Mouse (Mus musculus) embryonic facial prominence, embryonic 14.5 days (tissue): ENCODE data around the gene Nmrk1. TPM values are rescaled to one million over a fixed set of nuclear protein-coding genes. Genes with fewer than 3 reads are reported as not detected.
A peak's percentile ranks its signal among the peaks of the same experiment; 100 is the strongest.
"Not testable (repeated sequence)": the region's sequence is repeated elsewhere in the genome, so short reads cannot be mapped to it uniquely, and the experiment has no call there.

ENCODE experiments used
- ATAC-seq: fragments of 200-750 bp; cut with Nextera tagmentation; 2 replicates; pipeline ENCODE4 v1.8.0; 2017; ENCODE audit warnings: low read depth, moderate number of reproducible peaks, moderate TSS enrichment
- DNase-seq: peaks from one replicate; pipeline ENCODE4 v3.0.0-alpha.2; 2015; ENCODE audit warnings: low spot score
- H3K27ac ChIP-seq: fragments of 300-500 bp; sonication (generic); replicated peaks from 2 replicates; pipeline ENCODE4 v1.5.1; 2014; ENCODE audit warnings: low read depth, mild to moderate bottlenecking, low read length, moderate library complexity
- H3K27me3 ChIP-seq: fragments of 300-500 bp; sonication (generic); replicated peaks from 2 replicates; pipeline ENCODE4 v1.6.1; 2014; ENCODE audit warnings: low read length; ENCODE audit not compliant: control insufficient read depth, insufficient read depth
- H3K36me3 ChIP-seq: fragments of 300-500 bp; sonication (generic); 2 replicates; pipeline ENCODE4 v1.6.1; 2014; ENCODE audit warnings: low read length, mixed read lengths; ENCODE audit not compliant: control insufficient read depth, insufficient read depth
- H3K4me1 ChIP-seq: fragments of 300-500 bp; sonication (generic); 2 replicates; pipeline ENCODE4 v1.6.1; 2014; ENCODE audit warnings: antibody characterized with exemption, low read length; ENCODE audit not compliant: control insufficient read depth, insufficient read depth
- H3K4me2 ChIP-seq: fragments of 300-500 bp; sonication (generic); 2 replicates; pipeline ENCODE4 v1.6.1; 2014; ENCODE audit warnings: low read depth, mild to moderate bottlenecking, low read length, moderate library complexity, mixed read lengths
- H3K4me3 ChIP-seq: fragments of 300-500 bp; sonication (generic); 2 replicates; pipeline ENCODE4 v1.5.1; 2014; ENCODE audit warnings: low read depth, mild to moderate bottlenecking, low read length
- H3K9ac ChIP-seq: fragments of 300-500 bp; sonication (generic); 2 replicates; pipeline ENCODE4 v1.6.1; 2014; ENCODE audit warnings: low read depth, mild to moderate bottlenecking, low read length, moderate library complexity, mixed read lengths
- H3K9me3 ChIP-seq: fragments of 300-500 bp; sonication (generic); 2 replicates; pipeline ENCODE4 v1.6.1; 2016; ENCODE audit warnings: low read length; ENCODE audit not compliant: control insufficient read depth
- WGBS: fragments of 180-500 bp; shearing (Covaris S2); extraction: QIAGEN DNeasy Blood & Tissue Kit; methylation state at CpG from one replicate; pipeline ENCODE4 v1.1.7; 2014; 5-methylcytosine and 5-hydroxymethylcytosine counted together
- polyA plus RNA-seq: library from polyadenylated mRNA; unstranded; fragments of >200 nt; fragmentation: Nextera tagmentation; extraction: Ambion mirVana; gene quantifications from 2 replicates; pipeline ENCODE4 v1.2.1, GENCODE M21; 2014

Nmrk1 gene
- 8.6 and 9.8 TPM in 2 replicates for polyA plus RNA-seq

DNA sequence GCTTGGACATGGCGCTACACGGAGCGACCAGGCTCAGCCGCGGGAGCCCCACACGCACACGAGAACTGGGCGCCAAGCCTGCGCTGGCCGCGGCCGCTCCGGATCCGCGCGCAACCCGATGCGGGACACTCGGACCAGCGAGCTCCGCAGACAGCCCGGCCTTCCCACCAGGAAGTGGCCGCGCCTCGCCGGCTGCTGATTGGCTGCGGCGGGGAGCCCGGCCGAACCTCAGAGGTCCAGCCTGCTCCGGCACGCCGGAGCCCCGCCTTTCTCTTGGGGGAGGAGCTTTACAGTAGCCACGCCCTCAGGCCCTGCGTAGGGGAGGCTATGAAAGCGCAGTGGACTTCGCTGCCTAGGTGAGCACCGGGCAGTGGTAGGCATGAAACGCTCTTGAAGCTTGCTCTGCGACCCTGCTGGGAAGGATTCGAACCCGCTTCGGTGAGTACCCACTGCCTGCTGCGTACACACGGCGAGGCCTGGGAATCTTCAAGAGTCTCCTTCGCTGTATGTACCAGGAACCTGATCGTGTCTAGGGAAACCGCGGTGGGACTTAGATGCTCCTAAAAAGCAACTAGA, at the start of gene Nmrk1, which contains the start of gene Ostf1:
TSS of gene Nmrk1 (plus strand) at position 307 of the 576 bp plus-strand sequence.
TSS of gene Ostf1 (minus strand) at position 180 of the 576 bp plus-strand sequence.
- WGBS = 1% methylated on average over 34 of the region's 51 CpGs
- Histone ChIP-seq H3K9ac (peak within 1 kb of the TSS; percentile 74), H3K9me3 (no peaks in the 10 kb centered on the region), H3K4me2 (peak within 1 kb of the TSS; percentile 70), H3K4me1 (peaks cover 12% of the 10 kb centered on the region; the same call in 1 of the 2 replicates), H3K27ac (peak within 1 kb of the TSS; percentile 77), H3K36me3 (no peaks in the 10 kb centered on the region), H3K4me3 (peak within 1 kb of the TSS; percentile 91), H3K27me3 (no peaks in the 10 kb centered on the region)
- peak; percentile 98 for ATAC-seq
- DNase-seq = peak; percentile 97

DNA sequence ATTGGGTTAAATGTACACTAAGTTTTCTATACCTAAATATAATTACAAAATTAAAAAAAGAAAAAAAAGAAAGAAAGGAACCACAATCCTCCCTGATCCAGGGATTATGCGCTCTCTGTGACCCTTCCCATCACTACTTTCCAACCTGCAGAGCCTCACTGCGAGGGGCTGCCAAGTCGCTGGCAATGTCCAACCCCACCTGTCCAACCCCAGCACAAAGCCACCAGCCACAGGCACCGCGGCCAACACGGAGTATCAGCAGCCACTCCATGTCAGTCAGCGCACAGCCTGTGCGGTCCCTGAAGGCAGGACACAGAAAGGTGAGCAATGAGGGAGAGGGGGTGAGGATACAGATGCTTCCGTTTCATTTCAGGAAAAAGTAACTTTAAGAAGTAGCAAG, 49.5 kb upstream of the Nmrk1 start:
- 82% methylated on average over 9 of the region's 9 CpGs for WGBS
- H3K9ac ChIP-seq = no peak overlapping the region
- no peak overlapping the region for H3K27ac ChIP-seq
- H3K9me3 ChIP-seq = no peaks in the 10 kb centered on the region
- ATAC-seq = no peak
- no peak overlapping the region for H3K4me3 ChIP-seq
- H3K36me3 ChIP-seq = peaks cover 8% of the 10 kb centered on the region; the same call in 1 of the 2 replicates
- no peaks in the 10 kb centered on the region for H3K27me3 ChIP-seq
- peaks cover 11% of the 10 kb centered on the region for H3K4me1 ChIP-seq
- DNase-seq = no peak
- H3K4me2 ChIP-seq = no peak overlapping the region

DNA sequence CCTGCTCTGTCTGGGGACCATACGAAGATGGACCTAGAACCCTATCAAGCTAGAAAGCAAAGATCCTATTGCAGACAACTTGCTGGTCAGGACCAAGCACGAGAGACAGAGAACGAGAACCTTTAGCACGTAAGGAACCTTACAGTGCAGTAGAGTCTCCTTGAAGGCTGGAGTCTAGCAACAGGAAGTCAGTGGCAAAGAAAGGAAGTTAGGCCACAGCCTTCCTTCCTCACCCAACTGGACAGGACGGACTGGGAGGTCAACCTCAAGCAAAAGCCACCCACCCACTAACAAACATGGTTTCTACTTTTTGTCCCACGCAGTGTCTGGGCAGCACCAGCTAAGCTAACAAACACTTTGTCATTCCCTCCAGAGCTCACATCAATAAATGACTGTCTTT, 48.9 kb upstream of the Nmrk1 start:
- no peaks in the 10 kb centered on the region for H3K9me3 ChIP-seq
- H3K4me2 ChIP-seq = no peak overlapping the region
- H3K27ac ChIP-seq = no peak overlapping the region
- no peak overlapping the region for H3K9ac ChIP-seq
- peaks cover 6% of the 10 kb centered on the region for H3K4me1 ChIP-seq
- peaks cover 8% of the 10 kb centered on the region; the same call in 1 of the 2 replicates for H3K36me3 ChIP-seq
- WGBS = 80% methylated on average over 6 of the region's 6 CpGs
- DNase-seq (no peak), ATAC-seq (no peak)
- H3K27me3 ChIP-seq = no peaks in the 10 kb centered on the region
- no peak overlapping the region for H3K4me3 ChIP-seq

DNA sequence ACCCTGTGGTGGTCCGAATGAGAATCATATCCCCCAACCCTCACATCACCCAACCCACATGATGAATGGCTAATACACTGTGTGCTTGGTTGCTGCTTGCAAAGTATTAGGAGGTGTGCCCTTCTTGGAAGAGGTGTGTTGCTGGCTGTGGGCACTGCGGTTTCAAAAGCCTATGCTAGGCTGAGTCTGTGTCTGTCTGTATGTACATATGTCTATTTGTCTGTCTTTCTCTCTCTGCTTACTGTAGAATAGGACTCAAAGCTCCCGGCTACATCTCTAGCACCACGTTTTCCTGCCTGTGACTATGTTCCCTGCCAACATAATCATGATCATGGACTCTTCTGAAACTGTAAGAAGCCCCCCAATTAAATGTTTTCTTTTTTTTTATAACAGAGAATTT, 48.0 kb upstream of the Nmrk1 start:
- ATAC-seq = no peak
- Histone ChIP-seq H3K27ac (no peak overlapping the region), H3K4me2 (no peak overlapping the region), H3K27me3 (no peaks in the 10 kb centered on the region), H3K9ac (no peak overlapping the region), H3K36me3 (peaks cover 8% of the 10 kb centered on the region; the same call in 1 of the 2 replicates), H3K4me3 (no peak overlapping the region), H3K4me1 (no peaks in the 10 kb centered on the region), H3K9me3 (no peaks in the 10 kb centered on the region)
- 93% methylated on average over 4 of the region's 4 CpGs for WGBS
- DNase-seq = no peak

DNA sequence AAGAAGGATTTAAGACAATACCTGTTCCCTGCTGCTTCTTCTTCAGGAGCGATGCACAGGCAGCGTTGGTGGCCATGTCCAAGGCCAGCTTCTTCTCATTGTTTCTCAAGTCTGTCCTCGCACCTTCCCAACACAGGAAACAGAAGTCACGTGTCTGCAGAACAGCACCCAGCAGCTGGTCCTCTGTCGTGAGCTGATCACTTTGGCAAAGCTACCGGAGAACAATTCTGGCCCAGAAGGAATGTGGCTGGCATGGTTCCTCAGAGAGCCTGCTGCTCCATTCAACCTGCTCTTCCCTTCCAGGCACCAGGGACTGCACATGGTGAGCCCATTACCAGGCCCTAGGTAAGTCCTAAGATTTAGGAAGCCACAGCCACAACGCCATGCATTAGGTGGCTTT, 47.1 kb upstream of the Nmrk1 start:
- no peaks in the 10 kb centered on the region for H3K9me3 ChIP-seq
- WGBS = 95% methylated on average over 7 of the region's 7 CpGs

DNA sequence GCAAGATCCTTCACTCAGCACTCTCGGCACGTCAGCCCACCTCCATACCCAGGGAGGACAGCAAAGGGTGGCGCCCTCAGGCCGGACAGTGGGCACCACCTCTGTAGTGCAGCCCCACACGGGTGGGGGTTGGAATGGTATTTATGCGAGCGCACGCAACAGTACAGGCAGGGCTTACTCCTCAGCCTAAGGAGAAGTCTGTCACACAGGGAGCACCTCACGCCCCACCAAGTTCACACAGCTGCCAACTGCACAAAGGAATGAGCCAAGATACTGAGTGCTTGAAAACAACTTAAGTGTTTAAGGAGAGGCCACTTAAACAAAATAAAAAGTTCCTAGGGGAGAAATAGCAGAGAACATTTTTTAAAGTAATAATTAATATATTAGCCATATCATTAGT, 44.6 kb upstream of the Nmrk1 start:
- Histone ChIP-seq H3K9me3 (no peaks in the 10 kb centered on the region), H3K4me1 (no peaks in the 10 kb centered on the region), H3K27me3 (no peaks in the 10 kb centered on the region), H3K27ac (no peak overlapping the region), H3K4me2 (no peak overlapping the region), H3K4me3 (no peak overlapping the region), H3K36me3 (peaks cover 8% of the 10 kb centered on the region; the same call in 1 of the 2 replicates), H3K9ac (no peak overlapping the region)
- WGBS = 78% methylated on average over 9 of the region's 9 CpGs
- no peak for ATAC-seq
- no peak for DNase-seq

More for the DNA sequence above, 47.1 kb upstream of the Nmrk1 start:
- peaks cover 12% of the 10 kb centered on the region; the same call in 1 of the 2 replicates for H3K36me3 ChIP-seq
- H3K9ac ChIP-seq = no peak overlapping the region
- H3K4me1 ChIP-seq = no peaks in the 10 kb centered on the region
- ATAC-seq (no peak), DNase-seq (no peak)
- H3K27ac ChIP-seq = no peak overlapping the region
- no peak overlapping the region for H3K4me2 ChIP-seq
- no peak overlapping the region for H3K4me3 ChIP-seq
- H3K27me3 ChIP-seq = no peaks in the 10 kb centered on the region

DNA sequence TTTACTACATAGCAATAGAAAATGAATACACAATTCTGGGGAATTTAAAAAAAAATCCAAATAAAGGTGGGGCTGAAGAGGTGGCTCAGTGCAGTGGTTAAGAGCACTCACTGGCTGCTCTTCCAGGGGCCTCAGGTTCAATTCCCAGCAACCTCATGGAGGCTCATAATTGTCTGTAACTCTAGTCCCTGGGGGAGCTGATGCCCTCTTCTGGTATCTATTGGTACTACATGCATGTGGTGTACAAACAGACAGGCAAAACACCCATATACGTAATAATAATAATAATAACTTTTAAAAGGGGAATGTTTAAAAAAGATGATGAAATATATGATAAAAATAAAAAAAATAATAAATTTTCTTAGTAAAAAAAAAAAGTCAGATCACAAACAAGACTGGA, 43.5 kb upstream of the Nmrk1 start:
- no peaks in the 10 kb centered on the region for H3K27me3 ChIP-seq
- WGBS = 86% methylated on average over 1 of the region's 1 CpGs
- H3K36me3 ChIP-seq = peaks cover 8% of the 10 kb centered on the region; the same call in 1 of the 2 replicates
- no peak overlapping the region for H3K4me2 ChIP-seq
- no peak overlapping the region for H3K4me3 ChIP-seq
- ATAC-seq = no peak
- no peak for DNase-seq
- H3K4me1 ChIP-seq = no peaks in the 10 kb centered on the region
- H3K9ac ChIP-seq = no peak overlapping the region
- H3K9me3 ChIP-seq = no peaks in the 10 kb centered on the region
- no peak overlapping the region for H3K27ac ChIP-seq

DNA sequence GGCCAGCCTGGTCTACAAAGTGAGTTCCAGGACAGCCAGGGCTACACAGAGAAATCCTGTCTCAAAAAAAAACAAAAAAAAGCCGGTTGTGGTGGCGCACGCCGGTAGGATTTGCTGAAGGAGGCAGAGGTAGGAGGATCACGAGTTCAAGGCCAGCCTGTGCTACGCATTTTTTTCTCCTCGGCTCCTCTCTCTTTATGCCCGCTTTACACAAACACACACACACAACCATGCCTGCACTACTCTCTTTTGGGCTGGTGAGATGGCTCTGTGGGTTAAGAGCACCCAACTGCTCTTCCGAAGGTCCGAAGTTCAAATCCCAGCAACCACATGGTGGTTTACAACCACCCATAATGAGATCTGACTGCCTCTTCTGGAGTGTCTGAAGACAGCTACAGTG, 42.9 kb upstream of the Nmrk1 start:
- not testable (repeated sequence) for ATAC-seq, H3K4me3 ChIP-seq
- WGBS = 98% methylated on average over 10 of the region's 10 CpGs

DNA sequence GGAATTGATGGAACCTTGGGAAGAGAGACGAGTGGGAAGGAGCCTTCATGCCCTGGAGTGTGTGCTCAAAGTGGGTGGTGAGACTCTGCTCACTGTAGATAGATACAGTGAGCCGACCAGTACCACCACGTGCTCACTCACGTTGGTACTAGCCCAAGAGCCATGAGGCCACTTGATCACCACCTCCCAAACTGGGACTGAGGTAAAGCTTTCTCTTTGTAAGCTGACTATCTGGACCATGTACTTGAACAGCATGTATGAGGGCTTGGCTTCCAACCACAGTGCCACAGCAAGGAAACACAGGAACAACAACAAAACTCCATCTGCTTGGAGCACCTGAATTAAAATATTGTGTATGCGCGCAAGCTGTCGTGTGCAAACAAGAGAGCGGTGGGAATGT, 42.5 kb upstream of the Nmrk1 start:
- no peaks in the 10 kb centered on the region for H3K9me3 ChIP-seq
- ATAC-seq = no peak
- no peak overlapping the region for H3K27ac ChIP-seq
- 92% methylated on average over 8 of the region's 8 CpGs for WGBS
- no peaks in the 10 kb centered on the region for H3K4me1 ChIP-seq
- DNase-seq = no peak
- no peaks in the 10 kb centered on the region for H3K27me3 ChIP-seq
- no peak overlapping the region for H3K4me2 ChIP-seq
- peaks cover 8% of the 10 kb centered on the region; the same call in 1 of the 2 replicates for H3K36me3 ChIP-seq
- H3K9ac ChIP-seq = no peak overlapping the region
- no peak overlapping the region for H3K4me3 ChIP-seq

More for the DNA sequence above, 42.9 kb upstream of the Nmrk1 start:
- not testable (repeated sequence) for H3K36me3 ChIP-seq, H3K4me2 ChIP-seq, H3K9me3 ChIP-seq, H3K4me1 ChIP-seq, DNase-seq, H3K27me3 ChIP-seq, H3K27ac ChIP-seq, H3K9ac ChIP-seq
